Mouse (Mus musculus): Measurements from ENCODE around the gene Mycl. TPM values are rescaled to one million over a fixed set of nuclear protein-coding genes. Genes with fewer than 3 reads are reported as not detected.

The Mycl gene
- polyA plus RNA-seq, 1 experiment = 0.44 TPM

GRCm38 (mm10) chr4:122991177-122991576 is 4.3 kb upstream of the Mycl start:
- Histone ChIP-seq H3K27ac (ENCODE audit: control insufficient read depth, insufficient read depth, low read depth, low read length) (no peak overlapping the region), H3K4me3 (ENCODE audit: control insufficient read depth, low read depth, low read length) (no peak overlapping the region), H3K4me1 (ENCODE audit: control insufficient read depth, insufficient read depth, low read length) (peaks cover 8% of the 10 kb centered on the region), H3K36me3 (ENCODE audit: control insufficient read depth, insufficient read depth, low read length) (no peaks in the 10 kb centered on the region), H3K27me3 (ENCODE audit: control insufficient read depth, insufficient read depth, low read length) (no peaks in the 10 kb centered on the region)
- TF ChIP-seq POLR2A (IDR thresholded peaks at IDR 0.05; ENCODE audit: control insufficient read depth, low read depth, low read length) = no peak
- TF ChIP-seq CTCF (IDR thresholded peaks at IDR 0.05; ENCODE audit: control insufficient read depth, insufficient read depth, insufficient replicate concordance, low read depth, low read length) = no peak

- H3K4me1 ChIP-seq (ENCODE audit: control insufficient read depth, insufficient read depth, low read length) = peaks cover 18% of the 10 kb centered on the region
- TF ChIP-seq CTCF (IDR thresholded peaks at IDR 0.05; ENCODE audit: control insufficient read depth, insufficient read depth, insufficient replicate concordance, low read depth, low read length) (no peak), POLR2A (IDR thresholded peaks at IDR 0.05; ENCODE audit: control insufficient read depth, low read depth, low read length) (no peak)
- H3K27me3 ChIP-seq (ENCODE audit: control insufficient read depth, insufficient read depth, low read length) = peaks cover 2% of the 10 kb centered on the region; the same call in 1 of the 2 replicates
- no peak overlapping the region for H3K27ac ChIP-seq (ENCODE audit: control insufficient read depth, insufficient read depth, low read depth, low read length)
- H3K4me3 ChIP-seq (ENCODE audit: control insufficient read depth, low read depth, low read length) = no peak overlapping the region
- H3K36me3 ChIP-seq (ENCODE audit: control insufficient read depth, insufficient read depth, low read length) = no peaks in the 10 kb centered on the region
These were observed 3.2 kb upstream of the Mycl start for GRCm38 (mm10) chr4:122992276-122992675.

DNA sequence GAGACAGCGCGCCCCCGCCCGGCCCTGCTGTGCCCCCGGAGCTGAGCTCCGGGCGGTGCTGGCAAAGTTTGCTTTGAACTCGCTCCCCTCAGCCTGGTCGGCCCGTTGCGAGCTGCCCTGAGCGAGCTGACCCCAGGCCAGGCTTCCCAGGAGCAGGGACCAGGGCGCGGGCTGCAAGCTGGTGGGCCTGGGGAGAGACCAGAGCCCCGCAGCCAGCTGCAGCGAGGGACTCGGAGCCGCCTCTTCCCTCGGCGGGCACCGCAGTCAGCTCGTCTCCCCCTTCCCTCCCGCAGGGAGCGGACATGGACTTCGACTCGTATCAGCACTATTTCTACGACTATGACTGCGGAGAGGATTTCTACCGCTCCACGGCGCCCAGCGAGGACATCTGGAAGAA is 767 bp downstream of the Mycl start:
- Histone ChIP-seq H3K27ac (ENCODE audit: control insufficient read depth, insufficient read depth, low read depth, low read length) (no peak overlapping the region), H3K27me3 (ENCODE audit: control insufficient read depth, insufficient read depth, low read length) (peaks cover 2% of the 10 kb centered on the region; the same call in 1 of the 2 replicates), H3K4me3 (ENCODE audit: control insufficient read depth, low read depth, low read length) (peak overlapping the region; percentile 73), H3K36me3 (ENCODE audit: control insufficient read depth, insufficient read depth, low read length) (no peaks in the 10 kb centered on the region), H3K4me1 (ENCODE audit: control insufficient read depth, insufficient read depth, low read length) (peaks cover 18% of the 10 kb centered on the region)
- TF ChIP-seq CTCF (IDR thresholded peaks at IDR 0.05; ENCODE audit: control insufficient read depth, insufficient read depth, insufficient replicate concordance, low read depth, low read length) (no peak), POLR2A (IDR thresholded peaks at IDR 0.05; ENCODE audit: control insufficient read depth, low read depth, low read length) (no peak)

DNA sequence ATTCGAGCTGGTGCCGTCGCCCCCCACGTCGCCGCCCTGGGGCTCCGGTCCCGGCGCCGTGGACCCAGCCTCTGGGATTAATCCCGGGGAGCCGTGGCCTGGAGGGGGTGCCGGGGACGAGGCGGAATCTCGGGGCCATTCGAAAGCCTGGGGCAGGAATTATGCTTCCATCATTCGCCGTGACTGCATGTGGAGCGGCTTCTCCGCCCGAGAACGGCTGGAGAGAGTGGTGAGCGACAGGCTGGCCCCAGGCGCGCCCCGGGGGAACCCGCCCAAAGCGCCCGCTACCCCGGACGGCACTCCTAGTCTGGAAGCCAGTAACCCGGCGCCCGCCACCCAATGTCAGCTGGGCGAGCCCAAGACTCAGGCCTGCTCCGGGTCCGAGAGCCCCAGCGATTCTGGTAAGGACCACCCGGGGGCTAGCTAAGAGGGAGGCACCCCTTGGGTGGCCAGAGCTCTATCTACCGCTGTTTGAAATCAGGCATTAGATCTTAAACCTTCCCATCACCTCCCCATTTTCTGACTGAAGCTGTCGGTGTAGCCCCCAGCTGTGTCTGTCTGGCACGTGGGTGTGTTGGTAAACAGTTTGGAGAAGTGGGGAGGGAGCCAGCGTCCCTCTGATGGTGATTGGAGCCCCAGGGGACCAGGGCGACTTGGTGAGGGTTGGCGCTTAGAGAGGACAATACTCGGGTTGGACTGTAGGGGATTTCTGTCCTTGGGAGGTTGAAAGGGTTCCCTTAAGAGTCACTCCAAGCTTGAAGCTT is 1.3 kb downstream of the Mycl start:
- H3K36me3 ChIP-seq (ENCODE audit: control insufficient read depth, insufficient read depth, low read length) = no peaks in the 10 kb centered on the region
- H3K27me3 ChIP-seq (ENCODE audit: control insufficient read depth, insufficient read depth, low read length) = peaks cover 2% of the 10 kb centered on the region; the same call in 1 of the 2 replicates
- peak overlapping the region; percentile 73 for H3K4me3 ChIP-seq (ENCODE audit: control insufficient read depth, low read depth, low read length)
- H3K27ac ChIP-seq (ENCODE audit: control insufficient read depth, insufficient read depth, low read depth, low read length) = no peak overlapping the region
- H3K4me1 ChIP-seq (ENCODE audit: control insufficient read depth, insufficient read depth, low read length) = peaks cover 18% of the 10 kb centered on the region
- no peak for TF ChIP-seq POLR2A (IDR thresholded peaks at IDR 0.05; ENCODE audit: control insufficient read depth, low read depth, low read length)
- TF ChIP-seq CTCF (IDR thresholded peaks at IDR 0.05; ENCODE audit: control insufficient read depth, insufficient read depth, insufficient replicate concordance, low read depth, low read length) = no peak

DNA sequence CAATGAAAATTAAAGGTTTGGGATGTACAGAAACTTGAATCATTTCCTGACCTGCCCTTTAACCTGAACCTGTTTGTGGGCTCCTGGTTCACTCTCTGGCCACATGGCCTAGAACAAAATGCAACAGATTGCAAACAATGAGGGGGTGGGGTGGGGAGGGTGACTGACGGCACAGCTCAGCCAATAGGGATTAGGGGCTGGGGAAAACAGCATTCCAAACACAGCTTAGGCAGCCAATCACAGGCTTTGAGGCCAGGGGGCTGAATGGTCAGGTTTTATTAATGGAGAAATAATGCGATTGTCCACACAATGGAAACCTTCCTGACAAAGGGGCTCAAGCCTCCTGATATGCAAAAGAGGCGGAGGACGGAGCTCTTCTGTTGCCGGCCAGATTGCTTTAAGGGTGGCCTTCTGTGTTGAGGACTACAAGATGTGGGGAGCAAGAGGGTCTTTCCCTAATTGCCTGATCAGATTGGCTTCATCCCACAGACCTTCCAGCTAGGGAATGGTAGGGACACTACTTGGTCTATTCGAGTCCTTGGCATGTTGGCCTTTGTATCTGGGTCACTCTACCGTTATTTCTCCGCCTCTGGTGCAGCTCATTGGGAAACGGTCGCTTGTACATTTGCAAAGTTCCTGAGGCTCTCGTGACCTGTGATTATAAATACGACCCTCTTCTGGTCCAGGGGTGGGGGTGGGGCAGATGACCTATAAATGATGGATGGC is 3.2 kb downstream of the Mycl start:
- H3K4me3 ChIP-seq (ENCODE audit: control insufficient read depth, low read depth, low read length) = no peak overlapping the region
- H3K4me1 ChIP-seq (ENCODE audit: control insufficient read depth, insufficient read depth, low read length) = peaks cover 18% of the 10 kb centered on the region
- no peak for TF ChIP-seq POLR2A (IDR thresholded peaks at IDR 0.05; ENCODE audit: control insufficient read depth, low read depth, low read length)
- no peak for TF ChIP-seq CTCF (IDR thresholded peaks at IDR 0.05; ENCODE audit: control insufficient read depth, insufficient read depth, insufficient replicate concordance, low read depth, low read length)
- H3K36me3 ChIP-seq (ENCODE audit: control insufficient read depth, insufficient read depth, low read length) = no peaks in the 10 kb centered on the region
- H3K27ac ChIP-seq (ENCODE audit: control insufficient read depth, insufficient read depth, low read depth, low read length) = no peak overlapping the region
- peaks cover 2% of the 10 kb centered on the region; the same call in 1 of the 2 replicates for H3K27me3 ChIP-seq (ENCODE audit: control insufficient read depth, insufficient read depth, low read length)

GRCm38 (mm10) chr4:122999263-122999691 is 3.8 kb downstream of the Mycl start:
- TF ChIP-seq CTCF (IDR thresholded peaks at IDR 0.05; ENCODE audit: control insufficient read depth, insufficient read depth, insufficient replicate concordance, low read depth, low read length) (no peak), POLR2A (IDR thresholded peaks at IDR 0.05; ENCODE audit: control insufficient read depth, low read depth, low read length) (no peak)
- H3K4me3 ChIP-seq (ENCODE audit: control insufficient read depth, low read depth, low read length) = no peak overlapping the region
- H3K36me3 ChIP-seq (ENCODE audit: control insufficient read depth, insufficient read depth, low read length) = no peaks in the 10 kb centered on the region
- H3K27ac ChIP-seq (ENCODE audit: control insufficient read depth, insufficient read depth, low read depth, low read length) = no peak overlapping the region
- peaks cover 18% of the 10 kb centered on the region for H3K4me1 ChIP-seq (ENCODE audit: control insufficient read depth, insufficient read depth, low read length)
- H3K27me3 ChIP-seq (ENCODE audit: control insufficient read depth, insufficient read depth, low read length) = peaks cover 2% of the 10 kb centered on the region; the same call in 1 of the 2 replicates

- H3K4me3 ChIP-seq (ENCODE audit: control insufficient read depth, low read depth, low read length) = no peak overlapping the region
- no peak overlapping the region for H3K27ac ChIP-seq (ENCODE audit: control insufficient read depth, insufficient read depth, low read depth, low read length)
- TF ChIP-seq CTCF (IDR thresholded peaks at IDR 0.05; ENCODE audit: control insufficient read depth, insufficient read depth, insufficient replicate concordance, low read depth, low read length) (no peak), POLR2A (IDR thresholded peaks at IDR 0.05; ENCODE audit: control insufficient read depth, low read depth, low read length) (no peak)
- H3K27me3 ChIP-seq (ENCODE audit: control insufficient read depth, insufficient read depth, low read length) = peaks cover 2% of the 10 kb centered on the region; the same call in 1 of the 2 replicates
- peaks cover 21% of the 10 kb centered on the region for H3K4me1 ChIP-seq (ENCODE audit: control insufficient read depth, insufficient read depth, low read length)
- H3K36me3 ChIP-seq (ENCODE audit: control insufficient read depth, insufficient read depth, low read length) = no peaks in the 10 kb centered on the region
These were observed 4.7 kb downstream of the Mycl start for GRCm38 (mm10) chr4:123000130-123000529.

Data from testis, adult 2 months (tissue).